In genomic region chr3:81918215-81918614, GRCm38 (mm10) we compare ENCODE assay signal across 30 mouse cellular contexts. TPM values are rescaled to one million over a fixed set of nuclear protein-coding genes. Genes with fewer than 3 reads are reported as not detected.
DNase-seq lines count a peak whose midpoint lies in the region; TF ChIP-seq lines count a peak whose summit lies in the region.
"Had no signal": no experiment of that assay in that cellular context is flagged by ENCODE, and none has a peak within 500 bp of the region (broad histone marks: within the 10 kb centered on the region; RNA-seq: fewer than 3 reads in every experiment).

No protein-coding gene starts in this region.

- no peaks in the 10 kb centered on the region for H3K27me3 ChIP-seq in myocyte (ENCODE audit: control insufficient read depth, insufficient read depth, insufficient read length)
- H3K27me3 ChIP-seq: embryonic facial prominence, embryonic 13.5 days; forebrain, embryonic 12.5 days; intestine, embryonic 15.5 days; limb, embryonic 12.5 days; liver, embryonic 15.5 days; midbrain, embryonic 15.5 days had no signal

- DNase-seq in 3134 (ENCODE audit: extremely low read depth, insufficient read length, low spot score) (peak; percentile 44), 416B (ENCODE audit: low read depth) (peak; percentile 56), NIH3T3 (ENCODE audit: low read depth) (peak; percentile 31)
- no peak for DNase-seq in retina, embryonic 14.5 days (ENCODE audit: low spot score)
- no peak for DNase-seq in left cerebral cortex, adult 18-20 months (ENCODE audit: low spot score in 2 of 2)
- DNase-seq in right cerebral cortex, postnatal 25 days, result no peak
- DNase-seq: adrenal gland, postnatal 25 days; cerebellum, adult 18-20 months; cerebellum, postnatal 10 days; forebrain, postnatal 0 days; gastrocnemius, postnatal 10 days; kidney, adult 2 months; kidney, postnatal 4 days; layer of hippocampus, adult 9-11 months; lung, embryonic 14.5 days; lung, postnatal 14 days; thymus, postnatal 4 days had no signal

- H3K79me2 ChIP-seq in myocyte (ENCODE audit: control insufficient read depth, insufficient read depth), result no peaks in the 10 kb centered on the region

- H3ac ChIP-seq in myocyte (ENCODE audit: control insufficient read depth, insufficient read length), result no peak overlapping the region

- peak; percentile 15 for TF ChIP-seq POLR2A in myocyte (IDR thresholded peaks at IDR 0.05; ENCODE audit: insufficient read length, low read depth)

- H3K36me3 ChIP-seq in myocyte (ENCODE audit: control insufficient read depth, insufficient read depth), result no peaks in the 10 kb centered on the region
- H3K36me3 ChIP-seq: embryonic facial prominence, embryonic 13.5 days; forebrain, embryonic 12.5 days; heart, embryonic 10.5 days; intestine, embryonic 15.5 days; limb, embryonic 12.5 days; liver, embryonic 15.5 days; midbrain, embryonic 15.5 days had no signal

- H3K4me2 ChIP-seq in myocyte (ENCODE audit: low read depth), result peak overlapping the region; percentile 68
- H3K4me2 ChIP-seq: embryonic facial prominence, embryonic 13.5 days; forebrain, embryonic 12.5 days; intestine, embryonic 15.5 days; limb, embryonic 12.5 days; liver, embryonic 15.5 days; lung, embryonic 14.5 days; midbrain, embryonic 15.5 days had no signal

- H3K4me3 ChIP-seq in myocyte, result no peak overlapping the region
- H3K4me3 ChIP-seq: embryonic facial prominence, embryonic 13.5 days; erythroblast, embryonic 14.5 days; forebrain, embryonic 12.5 days; heart, embryonic 10.5 days; intestine, embryonic 15.5 days; limb, embryonic 12.5 days; liver, embryonic 15.5 days; midbrain, embryonic 15.5 days had no signal

TF ChIP-seq in myocyte, 11 proteins besides CTCF, POLR2A, EP300 and RAD21:
- TF ChIP-seq MAX (IDR thresholded peaks at IDR 0.05; ENCODE audit: low read depth) (no peak), MYOG (IDR thresholded peaks at IDR 0.05; ENCODE audit: control insufficient read depth in 1 of 3, insufficient read depth in 1 of 3, insufficient read length in 2 of 3, low read depth in 2 of 3) (peak in 2 of 3 experiments; percentile 67 to 72), SRF (IDR thresholded peaks at IDR 0.05; ENCODE audit: control insufficient read depth, insufficient read length, low read depth) (peak; percentile 14), MYOD1 (IDR thresholded peaks at IDR 0.05; ENCODE audit: control insufficient read depth in 1 of 3, insufficient read length in 2 of 3, low read depth in 2 of 3) (peak; percentile 44 to 90 (median 83)), USF1 (IDR thresholded peaks at IDR 0.05; ENCODE audit: low read depth) (peak; percentile 10), POLR2AphosphoS2 (IDR thresholded peaks at IDR 0.05; ENCODE audit: insufficient read length, low read depth) (no peak)

RNA-seq across cellular contexts. Expression of gene Ctso, which starts 14.2 kb away (rescaled TPM):
- polyA plus RNA-seq in myocyte (2012; fragmentation: generic; extraction: Trizol), result 2.9 TPM
- 10 to 100 TPM; 16.0 to 16.4 TPM for total RNA-seq in left cerebral cortex, adult 18-20 months (2021)

RNA-seq across cellular contexts. Expression of gene Tdo2, which starts 57.8 kb away (rescaled TPM):
- polyA plus RNA-seq in myocyte (2012; fragmentation: generic; extraction: Trizol), result not detected
- 1 to 10 TPM; 1.0 to 1.2 TPM for total RNA-seq in left cerebral cortex, adult 18-20 months (2021)
- total RNA-seq: common myeloid progenitor, adult 5-6 weeks; gastrocnemius, postnatal 10 days; hindbrain, postnatal 0 days; neutrophil, adult 5-6 weeks had no signal
- polyA plus RNA-seq: embryonic facial prominence, embryonic 13.5 days; erythroblast, embryonic 14.5 days; kidney, adult 2 months; liver, embryonic 15.5 days; midbrain, embryonic 15.5 days; neural tube, embryonic 11.5 days had no signal

Comparison
In these comparisons a context has a peak if more than half of its experiments do, and no peak if none do; other contexts are left out.
1. DNase-seq: peak in 3134 (single experiment), 416B (single experiment) and NIH3T3 (single experiment); none in retina, embryonic 14.5 days (single experiment), left cerebral cortex, adult 18-20 months (0 of 2) and right cerebral cortex, postnatal 25 days (single experiment).